Mouse (Mus musculus) mature B cell (primary cell): ENCODE measurements around the gene Vwa5a.

ENCODE experiments used
- in situ Hi-C: fragments of 300-500 bp; cut with MboI; formaldehyde crosslinking; loops from 2 replicates; pipeline ENCODE4 v1.14.3; 2019

Gene Vwa5a

GRCm38 (mm10) chr9:38718102-38718501, at the start of gene Vwa5a:
Gene Vwa5a (plus strand): TSS chr9:38718268.
- in situ Hi-C loops: no loop called here

DNA sequence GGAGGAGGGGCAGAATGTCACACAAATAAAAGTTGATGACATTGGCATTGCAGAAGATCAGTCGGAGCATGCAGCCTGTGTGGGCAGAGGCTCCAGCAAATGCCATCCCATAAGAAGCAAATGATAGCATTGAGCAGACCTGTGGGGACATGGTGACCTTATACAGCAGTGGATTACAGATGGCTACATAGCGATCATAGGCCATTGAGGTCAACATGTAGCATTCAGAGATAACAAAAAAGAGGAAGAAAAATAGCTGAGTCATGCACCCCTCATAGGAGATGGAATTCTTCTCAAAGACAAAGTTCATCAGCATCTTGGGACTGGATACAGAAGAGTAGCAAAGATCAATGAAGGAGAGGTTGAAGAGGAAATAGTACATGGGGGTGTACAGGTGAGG, 45.2 kb upstream of the Vwa5a start:
- in situ Hi-C loops: no loop called here

DNA sequence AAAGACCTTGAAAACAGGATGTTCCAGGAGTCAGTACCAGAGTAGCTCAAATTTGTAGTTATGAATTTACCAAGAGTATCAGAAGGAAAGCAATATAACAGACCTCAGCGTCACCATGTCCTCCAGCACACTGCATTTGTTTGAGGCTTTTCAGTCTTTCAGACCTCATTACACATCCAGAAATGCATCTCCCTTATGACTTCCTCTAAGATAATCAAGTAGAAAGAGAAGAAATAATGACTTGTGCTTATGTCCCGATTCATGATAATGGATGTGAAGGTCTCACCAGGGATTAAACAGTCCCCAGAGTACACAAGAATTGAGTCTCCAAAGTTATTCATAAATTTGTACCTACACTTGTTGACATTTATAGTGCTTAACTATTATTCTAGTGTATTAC, 43.6 kb upstream of the Vwa5a start, which contains the start of gene Olfr918:
TSS of gene Olfr918 (minus strand) at position 101 of the 400 bp plus-strand sequence.
- in situ Hi-C loops: no loop called here

DNA sequence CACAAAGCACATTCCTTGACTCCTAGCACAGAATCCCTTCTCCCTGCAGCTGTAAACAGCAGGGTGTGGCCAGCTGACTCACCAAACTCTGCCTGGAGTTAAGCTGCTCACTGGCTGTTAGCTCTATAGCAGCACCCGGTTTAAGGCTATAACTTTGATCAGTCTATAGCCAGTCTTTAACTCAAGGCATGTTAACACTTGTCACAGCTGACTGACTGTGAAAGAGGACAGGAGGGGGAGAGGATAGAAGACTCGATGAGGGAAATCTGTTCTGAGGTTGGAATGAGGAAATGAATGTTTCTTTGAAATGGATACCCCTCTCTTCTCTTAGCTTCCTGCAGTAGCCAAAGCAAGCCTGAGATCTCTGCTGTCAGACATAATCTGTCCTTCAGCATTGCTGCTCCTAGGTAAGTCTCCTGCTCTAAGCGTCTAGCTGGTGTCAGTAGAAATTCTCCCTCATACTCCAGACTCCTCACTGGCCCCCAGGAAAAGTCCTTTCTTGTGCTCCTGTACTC, 916 bp downstream of the Vwa5a start:
- in situ Hi-C loops: no loop called here

- in situ Hi-C loops: no loop called here
Observed at GRCm38 (mm10) chr9:38724044-38724443, 6.0 kb downstream of the Vwa5a start.

- in situ Hi-C loops: no loop called here
Observed at GRCm38 (mm10) chr9:38728218-38728617, 10.2 kb downstream of the Vwa5a start.

DNA sequence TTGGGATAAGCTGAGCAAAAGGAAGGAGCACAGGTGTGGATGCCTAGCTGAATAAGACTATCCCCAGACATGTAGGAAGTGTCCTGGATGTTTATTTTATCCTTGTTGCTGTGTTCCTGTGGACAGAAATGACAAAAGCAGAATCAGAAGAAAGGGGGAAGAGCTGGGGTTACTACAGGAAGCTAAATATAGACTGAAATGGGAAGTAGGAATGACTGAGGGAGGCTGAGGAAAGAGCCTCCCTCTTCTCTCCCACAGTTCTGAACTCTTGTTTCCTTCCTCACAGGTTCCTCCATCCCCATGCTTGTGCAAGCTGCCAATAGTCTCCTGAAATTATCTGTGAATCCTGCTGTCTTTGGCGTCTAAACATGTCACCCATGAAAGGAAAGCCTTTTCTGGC, 23.3 kb downstream of the Vwa5a start:
- in situ Hi-C loops: no loop called here

- in situ Hi-C loops: no loop called here
Observed at GRCm38 (mm10) chr9:38744619-38745315, 26.7 kb downstream of the Vwa5a start.

- in situ Hi-C loops: no loop called here
Observed at GRCm38 (mm10) chr9:38751999-38752398, 33.9 kb downstream of the Vwa5a start, which contains the start of gene Olfr920. Gene Olfr920 (plus strand): TSS chr9:38752299.

- in situ Hi-C loops: no loop called here
Observed at GRCm38 (mm10) chr9:38772768-38773167, 54.7 kb downstream of the Vwa5a start, which contains the start of gene Olfr921. Gene Olfr921 (plus strand): TSS chr9:38773068.

- in situ Hi-C loops: no loop called here
Observed at GRCm38 (mm10) chr9:38792689-38793088, 74.6 kb downstream of the Vwa5a start.
